Mouse (Mus musculus): Measurements from ENCODE around the gene Nfyc. TPM values are rescaled to one million over a fixed set of nuclear protein-coding genes. Genes with fewer than 3 reads are reported as not detected.

Gene Nfyc
- total and polyA plus RNA-seq, 3 experiments = 39.5 to 178 (median 64.8) TPM

- peak; percentile 25 for DNase-seq (ENCODE audit: low read depth, low spot score)
- peak overlapping the region; percentile 78 to 87 for H3K4me3 ChIP-seq (ENCODE audit: control insufficient read depth in 1 of 2, insufficient read depth in 1 of 2, low read depth in 2 of 2, low read length in 2 of 2)
Observed at GRCm38 (mm10) chr4:120730574-120730973, 100.8 kb downstream of the Nfyc start.

GRCm38 (mm10) chr4:120730146-120730545 is 101.2 kb downstream of the Nfyc start:
- no peak overlapping the region for H3K27ac ChIP-seq (ENCODE audit: control insufficient read depth, low read depth, low read length)
- no peak overlapping the region for H3K4me3 ChIP-seq (ENCODE audit: control insufficient read depth in 1 of 2, insufficient read depth in 1 of 2, low read depth in 2 of 2, low read length in 2 of 2)
- H3K9ac ChIP-seq (ENCODE audit: control insufficient read depth, low read depth, low read length, poor library complexity, severe bottlenecking) = no peak overlapping the region
- H3K4me1 ChIP-seq (ENCODE audit: control insufficient read depth in 1 of 2, insufficient read depth in 2 of 2, low read length in 2 of 2) = peaks cover 0 to 4% of the 10 kb centered on the region in 2 experiments
- peak; percentile 19 for DNase-seq (ENCODE audit: low read depth, low spot score)
- peaks cover 4 to 10% of the 10 kb centered on the region in 2 experiments for H3K27me3 ChIP-seq (ENCODE audit: control insufficient read depth in 1 of 2, insufficient read depth in 2 of 2, low read length in 2 of 2)
- no peaks in the 10 kb centered on the region; a peak in 1 of 4 replicates for H3K36me3 ChIP-seq (ENCODE audit: control insufficient read depth in 1 of 2, insufficient read depth in 2 of 2, low read length in 2 of 2)
- no peaks in the 10 kb centered on the region for H3K79me2 ChIP-seq (ENCODE audit: control insufficient read depth, insufficient read depth, low read length, poor library complexity)
- H3K9me3 ChIP-seq (replicated peaks; ENCODE audit: insufficient read depth, low read length) = no peaks in the 10 kb centered on the region
- TF ChIP-seq SIN3A (IDR thresholded peaks at IDR 0.05; ENCODE audit: low read length) (no peak), EP300 (IDR thresholded peaks at IDR 0.05; ENCODE audit: low read depth in 1 of 2, low read length in 2 of 2) (no peak), USF1 (IDR thresholded peaks at IDR 0.05; ENCODE audit: low read depth, low read length) (no peak), ZC3H11A (IDR thresholded peaks at IDR 0.05; ENCODE audit: low read depth, low read length) (no peak), MYB (IDR thresholded peaks at IDR 0.05; ENCODE audit: low read depth, low read length) (no peak), ZMIZ1 (IDR thresholded peaks at IDR 0.05; ENCODE audit: low read depth, low read length) (no peak)

More at GRCm38 (mm10) chr4:120730574-120730973, 100.8 kb downstream of the Nfyc start:
- no peak for TF ChIP-seq MEF2A (IDR thresholded peaks at IDR 0.05; ENCODE audit: extremely low read depth, insufficient replicate concordance, low read depth, low read length, poor library complexity, severe bottlenecking)
- TF ChIP-seq E2F4 (IDR thresholded peaks at IDR 0.05; ENCODE audit: borderline replicate concordance, low read depth, low read length) = no peak
- TF ChIP-seq SIN3A (IDR thresholded peaks at IDR 0.05; ENCODE audit: low read length) = no peak
- TF ChIP-seq POLR2A (IDR thresholded peaks at IDR 0.05; ENCODE audit: control insufficient read depth in 1 of 2, insufficient read depth in 1 of 2, low read depth in 1 of 2, low read length in 2 of 2, poor library complexity in 1 of 2) = no peak
- TF ChIP-seq RCOR1 (IDR thresholded peaks at IDR 0.05; ENCODE audit: low read depth, low read length) = no peak
- no peak for TF ChIP-seq BHLHE40 (IDR thresholded peaks at IDR 0.05; ENCODE audit: borderline replicate concordance, low read depth, low read length)
- no peak for TF ChIP-seq MXI1 (IDR thresholded peaks at IDR 0.05; ENCODE audit: low read depth, low read length)
- no peaks in the 10 kb centered on the region; a peak in 1 of 4 replicates for H3K36me3 ChIP-seq (ENCODE audit: control insufficient read depth in 1 of 2, insufficient read depth in 2 of 2, low read length in 2 of 2)
- no peak overlapping the region for H3K27ac ChIP-seq (ENCODE audit: control insufficient read depth, low read depth, low read length)
- peak overlapping the region; percentile 42; the same call in 1 of the 2 replicates for H3K9ac ChIP-seq (ENCODE audit: control insufficient read depth, low read depth, low read length, poor library complexity, severe bottlenecking)
- peaks cover 2 to 7% of the 10 kb centered on the region in 2 experiments for H3K27me3 ChIP-seq (ENCODE audit: control insufficient read depth in 1 of 2, insufficient read depth in 2 of 2, low read length in 2 of 2)
- H3K9me3 ChIP-seq (replicated peaks; ENCODE audit: insufficient read depth, low read length) = no peaks in the 10 kb centered on the region
- H3K4me1 ChIP-seq (ENCODE audit: control insufficient read depth in 1 of 2, insufficient read depth in 2 of 2, low read length in 2 of 2) = peaks cover 0 to 4% of the 10 kb centered on the region in 2 experiments
- H3K79me2 ChIP-seq (ENCODE audit: control insufficient read depth, insufficient read depth, low read length, poor library complexity) = no peaks in the 10 kb centered on the region

DNA sequence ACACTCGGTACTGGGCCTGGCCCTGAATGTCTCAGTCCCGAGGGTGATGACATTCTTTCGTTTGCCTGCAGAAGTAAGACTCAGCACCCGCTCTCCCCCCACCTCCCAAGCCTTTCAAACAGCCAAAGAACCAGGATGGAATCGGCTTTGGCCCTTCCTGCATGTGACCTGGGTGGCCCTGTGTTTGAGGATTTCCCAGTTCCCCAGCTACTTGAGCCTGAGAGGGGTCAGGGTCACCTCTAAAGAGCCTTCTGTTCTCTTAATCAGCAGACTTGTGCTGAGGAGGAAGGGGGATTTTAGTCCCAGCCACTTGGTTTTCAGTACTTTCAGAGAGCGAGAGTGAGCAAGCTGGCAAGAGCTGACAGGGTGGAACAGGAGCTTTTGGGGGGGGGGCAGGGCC is 101.9 kb downstream of the Nfyc start:
- peaks cover 0 to 4% of the 10 kb centered on the region in 2 experiments for H3K4me1 ChIP-seq (ENCODE audit: control insufficient read depth in 1 of 2, insufficient read depth in 2 of 2, low read length in 2 of 2)
- H3K36me3 ChIP-seq (ENCODE audit: control insufficient read depth in 1 of 2, insufficient read depth in 2 of 2, low read length in 2 of 2) = no peaks in the 10 kb centered on the region; a peak in 1 of 4 replicates
- H3K27ac ChIP-seq (ENCODE audit: control insufficient read depth, low read depth, low read length) = no peak overlapping the region
- H3K9me3 ChIP-seq (replicated peaks; ENCODE audit: insufficient read depth, low read length) = no peaks in the 10 kb centered on the region
- no peaks in the 10 kb centered on the region for H3K79me2 ChIP-seq (ENCODE audit: control insufficient read depth, insufficient read depth, low read length, poor library complexity)
- no peak for DNase-seq (ENCODE audit: low read depth, low spot score)
- TF ChIP-seq TBP (IDR thresholded peaks at IDR 0.05; ENCODE audit: low read depth, low read length) = no peak
- TF ChIP-seq TCF12 (IDR thresholded peaks at IDR 0.05; ENCODE audit: low read depth, low read length) = no peak
- TF ChIP-seq MXI1 (IDR thresholded peaks at IDR 0.05; ENCODE audit: low read depth, low read length) = no peak
- peaks cover 9 to 11% of the 10 kb centered on the region in 2 experiments for H3K27me3 ChIP-seq (ENCODE audit: control insufficient read depth in 1 of 2, insufficient read depth in 2 of 2, low read length in 2 of 2)
- no peak overlapping the region for H3K9ac ChIP-seq (ENCODE audit: control insufficient read depth, low read depth, low read length, poor library complexity, severe bottlenecking)
- no peak overlapping the region for H3K4me3 ChIP-seq (ENCODE audit: control insufficient read depth in 1 of 2, insufficient read depth in 1 of 2, low read depth in 2 of 2, low read length in 2 of 2)

All from MEL (cell line).